Mouse (Mus musculus): ENCODE results near the gene Tap2.

- no peak for TF ChIP-seq GATA1 (IDR thresholded peaks at IDR 0.05; ENCODE audit: low read length)
- TF ChIP-seq TAL1 (IDR thresholded peaks at IDR 0.05; ENCODE audit: low read length): no peak
Measured at GRCm38 (mm10) chr17:34237741-34238140, 34.4 kb downstream of the Tap2 start.

Data from erythroblast, embryonic 14.5 days (primary cell).